Mouse (Mus musculus) lung, postnatal 10 days (tissue): Measurements from ENCODE around the gene Svep1.
A peak's percentile ranks its signal among the peaks of the same experiment; 100 is the strongest.

Experiments used
- DNase-seq: peaks from one replicate; pipeline ENCODE4 v3.0.0; 2021

The Svep1 gene

GRCm38 (mm10) chr4:58169918-58170317 lies 36.7 kb downstream of the Svep1 start:
- DNase-seq: peak; percentile 26

- DNase-seq: no peak
Observed at GRCm38 (mm10) chr4:58168366-58168765, 38.3 kb downstream of the Svep1 start.

- no peak for DNase-seq
Observed at GRCm38 (mm10) chr4:58165711-58166110, 40.9 kb downstream of the Svep1 start.

- no peak for DNase-seq
Observed at GRCm38 (mm10) chr4:58161901-58162300, 44.8 kb downstream of the Svep1 start.

GRCm38 (mm10) chr4:58159564-58159963 lies 47.1 kb downstream of the Svep1 start:
- no peak for DNase-seq

GRCm38 (mm10) chr4:58150301-58150700 lies 56.4 kb downstream of the Svep1 start:
- no peak for DNase-seq

GRCm38 (mm10) chr4:58149186-58149585 lies 57.5 kb downstream of the Svep1 start:
- DNase-seq: no peak

GRCm38 (mm10) chr4:58148547-58148946 lies 58.1 kb downstream of the Svep1 start:
- no peak for DNase-seq

GRCm38 (mm10) chr4:58146676-58147075 lies 60.0 kb downstream of the Svep1 start:
- DNase-seq: no peak

- no peak for DNase-seq
Observed at GRCm38 (mm10) chr4:58139764-58140556, 66.7 kb downstream of the Svep1 start.

GRCm38 (mm10) chr4:58139241-58139640 lies 67.4 kb downstream of the Svep1 start:
- DNase-seq: no peak

- no peak for DNase-seq
Observed at GRCm38 (mm10) chr4:58133610-58134309, 72.9 kb downstream of the Svep1 start.

GRCm38 (mm10) chr4:58129844-58130243 lies 76.8 kb downstream of the Svep1 start:
- no peak for DNase-seq

GRCm38 (mm10) chr4:58127024-58127423 lies 79.6 kb downstream of the Svep1 start:
- DNase-seq: no peak

- no peak for DNase-seq
Observed at GRCm38 (mm10) chr4:58115452-58115851, 91.2 kb downstream of the Svep1 start.

- no peak for DNase-seq
Observed at GRCm38 (mm10) chr4:58111008-58111407, 95.7 kb downstream of the Svep1 start.

- no peak for DNase-seq
Observed at GRCm38 (mm10) chr4:58109793-58110192, 96.9 kb downstream of the Svep1 start.

GRCm38 (mm10) chr4:58108364-58108763 lies 98.3 kb downstream of the Svep1 start:
- DNase-seq: no peak

- no peak for DNase-seq
Observed at GRCm38 (mm10) chr4:58097732-58098131, 108.9 kb downstream of the Svep1 start.

GRCm38 (mm10) chr4:58086738-58087137 lies 119.9 kb downstream of the Svep1 start:
- no peak for DNase-seq

GRCm38 (mm10) chr4:58086151-58086550 lies 120.5 kb downstream of the Svep1 start:
- DNase-seq: no peak

- no peak for DNase-seq
Observed at GRCm38 (mm10) chr4:58085340-58085739, 121.3 kb downstream of the Svep1 start.

- DNase-seq: no peak
Observed at GRCm38 (mm10) chr4:58084155-58084554, 122.5 kb downstream of the Svep1 start.

- DNase-seq: peak; percentile 77
Observed at GRCm38 (mm10) chr4:58082588-58082987, 124.1 kb downstream of the Svep1 start.
